Mouse (Mus musculus): ENCODE measurements around the gene Col27a1.

Gene Col27a1

GRCm38 (mm10) chr4:63213907-63214621 lies at the start of gene Col27a1:
Gene Col27a1 (plus strand): TSS chr4:63214004.
- DNase-seq (ENCODE audit: low spot score): no peak

DNA sequence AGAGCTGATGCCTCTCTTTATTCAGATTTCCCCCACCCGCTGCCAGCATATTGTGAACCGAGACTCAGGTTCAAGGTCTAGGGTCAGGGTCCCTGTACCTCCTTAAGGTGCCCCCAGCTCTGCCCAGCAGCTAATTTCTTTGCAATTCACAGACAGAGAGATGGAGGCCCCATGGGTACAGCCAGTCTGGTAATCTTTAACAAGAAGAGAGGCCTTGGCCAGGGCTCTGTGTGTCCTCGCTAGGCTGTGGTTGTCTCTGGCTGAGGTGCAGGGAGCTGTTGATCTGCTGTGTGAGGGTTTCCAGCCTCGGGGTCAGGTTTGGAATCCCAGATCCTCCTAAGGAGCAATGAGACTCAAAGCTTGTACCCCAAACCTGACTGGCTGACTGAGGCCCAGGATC lies 48.2 kb upstream of the Col27a1 start:
- DNase-seq (ENCODE audit: low spot score): no peak

GRCm38 (mm10) chr4:63166323-63166722 lies 47.5 kb upstream of the Col27a1 start:
- no peak for DNase-seq (ENCODE audit: low spot score)

- no peak for DNase-seq (ENCODE audit: low spot score)
Measured at GRCm38 (mm10) chr4:63170061-63170460, 43.7 kb upstream of the Col27a1 start.

DNA sequence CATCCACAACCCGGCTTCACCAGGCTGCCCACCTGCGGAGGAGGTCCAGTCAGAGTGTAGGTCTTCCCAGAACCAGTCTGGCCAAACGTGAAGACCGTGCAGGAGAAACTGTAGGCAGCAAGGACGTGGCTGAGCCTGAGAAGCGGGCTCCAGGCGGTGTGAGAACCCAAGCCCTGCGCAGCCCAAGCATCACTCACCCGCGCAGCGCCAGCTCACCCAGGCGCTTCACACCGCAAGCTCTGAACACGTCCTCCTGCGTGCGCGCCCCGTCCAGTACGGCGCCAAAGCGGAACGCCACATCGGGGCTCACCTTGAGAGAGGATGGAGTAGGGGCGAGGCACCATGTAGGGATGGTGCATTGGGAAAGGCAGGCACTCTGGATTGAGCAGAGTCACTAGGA lies 42.7 kb upstream of the Col27a1 start:
- DNase-seq (ENCODE audit: low spot score): no peak

DNA sequence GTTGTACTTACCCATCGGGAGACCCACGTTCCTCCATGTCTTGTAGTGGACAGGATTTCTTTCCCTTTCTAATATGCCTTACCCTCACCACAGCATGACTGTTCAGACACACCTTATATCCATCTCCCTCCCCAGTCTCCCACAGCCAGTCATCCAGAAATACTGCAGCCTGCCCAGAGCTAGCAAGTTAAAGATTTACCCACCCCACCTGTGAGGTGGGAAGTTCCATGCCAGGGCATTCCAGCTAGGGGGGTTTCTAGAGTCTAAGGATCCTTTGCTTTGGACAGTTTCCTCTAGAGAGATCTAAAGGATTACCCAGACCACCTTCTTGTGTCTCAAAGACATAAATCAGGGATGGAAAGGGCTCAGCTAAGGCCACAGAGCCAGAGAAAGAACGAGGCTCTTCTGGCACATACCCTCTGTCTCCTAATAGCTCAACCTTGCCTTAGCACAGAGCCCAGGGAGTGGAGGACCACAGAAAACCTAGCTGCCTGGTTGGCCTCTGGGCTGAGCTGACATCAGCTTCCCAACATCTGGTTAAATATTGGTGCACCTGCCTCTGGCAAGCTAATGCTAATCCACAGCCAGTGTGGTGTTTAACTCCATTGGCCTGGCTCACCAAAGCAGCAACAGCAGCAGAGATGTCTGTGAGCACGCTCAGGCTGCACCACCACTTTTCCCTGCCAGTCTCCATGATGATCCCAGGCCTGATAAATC lies 41.7 kb upstream of the Col27a1 start, which contains the start of gene Kif12:
Gene Kif12 (minus strand): TSS at position 163 of the 717 bp plus-strand sequence.
- DNase-seq (ENCODE audit: low spot score): no peak

DNA sequence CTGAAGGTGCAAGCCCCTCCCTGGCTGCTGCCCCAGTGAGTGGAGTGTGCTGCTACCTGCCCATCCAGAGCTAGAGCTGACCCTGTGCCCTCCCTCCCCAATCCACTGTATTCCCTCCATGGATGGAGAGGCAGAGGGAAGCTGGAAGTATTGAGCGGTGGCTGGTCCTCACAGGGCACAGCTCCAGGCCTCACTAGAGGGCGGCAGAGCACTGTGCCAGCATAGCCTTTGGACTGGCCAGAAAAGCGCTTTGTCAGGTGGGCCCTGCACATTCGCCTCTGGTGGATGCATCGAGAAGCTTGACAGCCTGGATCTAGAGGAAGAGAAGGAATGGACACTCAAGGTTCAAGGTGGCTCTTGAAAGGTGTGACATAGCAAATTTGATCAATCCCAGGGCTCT lies 32.2 kb upstream of the Col27a1 start:
- DNase-seq (ENCODE audit: low spot score): no peak

DNA sequence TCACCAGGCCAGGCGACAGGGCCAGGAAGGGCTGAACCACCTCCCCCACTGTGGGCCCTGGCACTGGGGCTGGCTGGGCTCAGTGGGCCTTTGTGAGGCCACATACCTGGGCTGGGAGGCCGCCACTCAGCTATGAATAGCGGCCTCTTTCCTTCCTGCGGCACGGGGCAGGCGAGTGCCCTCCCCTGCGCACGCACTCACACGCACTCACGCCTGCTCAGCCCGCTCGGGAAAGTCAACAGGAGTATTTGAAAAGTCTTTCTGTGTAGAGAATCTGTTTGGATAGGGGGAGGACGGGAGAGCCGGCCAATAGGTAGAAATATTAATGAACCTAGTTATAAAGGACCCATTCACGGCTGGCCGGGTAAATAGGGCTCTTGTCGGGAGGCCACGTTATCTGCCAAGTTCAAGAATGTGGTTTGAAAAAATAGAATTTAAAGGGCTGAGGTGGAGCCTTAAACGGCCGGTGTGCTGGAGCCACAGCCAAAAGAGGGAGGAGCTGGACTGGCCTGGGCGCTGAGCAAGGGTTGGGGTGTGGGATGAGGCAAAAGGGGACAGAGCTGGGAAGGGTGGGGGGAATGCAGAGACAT lies 27.4 kb upstream of the Col27a1 start:
- DNase-seq (ENCODE audit: low spot score): no peak

DNA sequence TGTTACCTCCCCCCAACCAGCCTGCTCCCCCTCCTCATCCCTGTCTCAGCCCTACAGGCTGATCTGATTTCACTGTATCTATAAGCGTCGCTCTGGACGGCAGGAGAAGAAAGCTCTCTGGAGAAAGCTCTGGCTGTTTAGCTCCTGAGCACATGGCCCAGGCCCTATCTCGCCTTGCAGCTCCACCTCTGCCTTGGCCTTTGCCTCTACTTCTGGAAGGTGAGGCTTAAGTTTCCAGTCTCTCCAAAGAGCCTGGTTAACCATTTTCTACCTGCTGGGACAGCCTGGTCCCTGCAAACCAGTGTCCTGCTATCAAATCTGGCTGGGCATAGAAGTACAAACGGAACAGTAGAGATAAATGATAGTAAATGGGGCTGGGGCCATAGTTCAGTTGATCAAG lies 22.2 kb upstream of the Col27a1 start:
- DNase-seq (ENCODE audit: low spot score): no peak

DNA sequence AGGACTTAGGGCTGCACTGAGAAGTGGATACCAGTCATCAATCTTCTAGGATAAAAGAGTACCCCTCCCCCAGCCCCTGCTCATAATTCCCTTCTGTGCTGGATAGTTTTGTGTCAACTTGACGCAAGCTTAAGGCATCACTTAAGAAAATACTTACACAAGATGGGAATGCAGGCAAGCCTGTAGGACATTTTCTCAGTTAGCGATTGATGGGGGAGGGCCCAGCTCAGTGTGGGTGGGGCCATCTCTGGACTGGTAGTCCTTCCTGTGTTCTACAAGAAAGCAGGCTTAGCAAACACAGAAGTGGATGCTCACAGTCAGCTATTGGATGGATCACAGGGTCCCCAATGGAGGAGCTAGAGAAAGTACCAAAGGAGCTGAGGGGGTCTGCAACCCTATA lies 19.4 kb upstream of the Col27a1 start:
- DNase-seq (ENCODE audit: low spot score): no peak

DNA sequence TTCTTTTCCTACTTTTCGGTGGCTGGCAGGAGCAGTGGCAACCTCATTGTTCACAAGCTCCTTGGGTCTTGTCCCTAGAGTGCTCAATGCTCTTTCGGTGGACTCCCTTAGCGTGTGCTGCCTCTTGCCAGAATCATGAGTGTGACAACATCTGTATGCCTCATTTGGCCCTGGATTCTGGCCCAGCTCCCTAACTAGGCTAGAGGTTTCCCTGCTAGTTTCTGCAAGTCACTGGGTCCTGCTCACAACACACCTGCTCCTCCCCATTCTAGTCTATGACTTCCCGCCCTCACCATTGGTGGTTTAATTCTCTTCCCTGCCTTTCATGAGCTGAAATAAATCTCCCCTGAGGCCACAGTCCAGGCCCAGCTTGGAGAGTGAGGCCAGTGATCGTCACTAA lies 14.4 kb upstream of the Col27a1 start:
- no peak for DNase-seq (ENCODE audit: low spot score)

GRCm38 (mm10) chr4:63203874-63204273 lies 9.9 kb upstream of the Col27a1 start:
- DNase-seq (ENCODE audit: low spot score): no peak

DNA sequence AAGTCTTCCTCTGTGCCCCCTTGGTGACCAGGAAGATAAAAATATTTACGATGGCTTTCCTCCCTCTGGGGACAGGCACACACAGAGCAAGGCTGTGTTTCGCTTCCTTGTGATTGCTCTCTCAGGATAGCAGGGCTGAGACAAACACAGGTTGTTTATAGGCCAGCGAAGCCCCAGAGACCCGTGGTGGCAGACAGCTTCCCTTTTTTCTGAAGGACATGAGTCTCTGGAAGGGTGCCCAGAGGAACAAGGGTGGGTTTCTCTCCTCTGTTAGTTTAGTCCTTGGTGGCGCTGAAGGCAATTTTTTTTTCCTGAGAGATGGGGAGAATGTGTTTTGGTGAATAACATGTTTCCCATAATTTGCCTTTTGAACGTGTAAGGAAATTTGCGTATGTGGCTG lies 8.2 kb upstream of the Col27a1 start:
- no peak for DNase-seq (ENCODE audit: low spot score)

GRCm38 (mm10) chr4:63215185-63215992 lies 1.6 kb downstream of the Col27a1 start:
- DNase-seq (ENCODE audit: low spot score): peak; percentile 77

DNA sequence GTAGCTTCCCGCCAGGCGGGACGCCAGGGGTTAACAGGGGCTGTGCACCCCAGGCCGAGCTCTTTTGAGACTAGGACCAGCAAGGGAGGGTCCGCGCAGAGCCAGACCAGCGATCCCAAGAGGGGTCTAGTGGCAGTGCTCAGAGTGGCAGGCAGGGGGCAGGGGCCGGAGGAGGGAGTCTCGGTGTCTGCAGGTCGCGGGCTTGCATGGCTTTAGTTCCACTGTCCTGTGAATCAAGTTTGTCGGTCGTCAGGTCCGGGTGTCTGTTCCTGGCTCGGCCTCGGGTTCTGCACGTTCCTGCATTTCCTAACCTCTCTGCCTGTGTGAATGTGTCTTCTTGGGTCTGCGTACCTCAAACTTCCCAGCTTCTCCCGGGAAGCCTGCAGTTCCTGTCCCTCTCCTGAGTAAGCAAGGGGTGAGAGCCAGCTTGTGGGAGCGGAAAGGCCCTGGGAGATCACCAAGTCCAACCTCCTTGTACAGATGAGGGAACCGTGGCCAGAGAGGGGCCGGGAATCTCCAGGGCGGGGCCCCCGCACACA lies 2.3 kb downstream of the Col27a1 start:
- peak; percentile 47 for DNase-seq (ENCODE audit: low spot score)

DNA sequence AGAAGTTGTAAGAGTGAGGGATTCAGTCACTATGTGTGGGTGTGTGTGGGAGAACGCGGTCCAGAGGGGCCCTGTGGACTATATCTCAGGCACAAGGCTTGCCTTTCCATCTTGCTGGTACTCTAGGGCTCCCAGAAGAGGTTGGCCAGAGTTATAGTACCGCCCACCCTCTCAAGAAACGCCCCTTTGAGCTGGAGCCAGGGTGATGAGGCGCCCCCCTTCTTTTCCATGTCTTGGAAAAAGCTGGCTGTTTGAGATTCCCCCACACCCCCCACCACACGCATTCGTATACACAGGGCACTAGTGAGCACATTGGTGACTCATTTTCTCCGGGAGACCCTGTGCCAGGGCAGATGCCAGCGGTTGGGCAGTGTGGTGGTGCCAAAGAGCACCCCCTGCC lies 2.8 kb downstream of the Col27a1 start:
- no peak for DNase-seq (ENCODE audit: low spot score)

DNA sequence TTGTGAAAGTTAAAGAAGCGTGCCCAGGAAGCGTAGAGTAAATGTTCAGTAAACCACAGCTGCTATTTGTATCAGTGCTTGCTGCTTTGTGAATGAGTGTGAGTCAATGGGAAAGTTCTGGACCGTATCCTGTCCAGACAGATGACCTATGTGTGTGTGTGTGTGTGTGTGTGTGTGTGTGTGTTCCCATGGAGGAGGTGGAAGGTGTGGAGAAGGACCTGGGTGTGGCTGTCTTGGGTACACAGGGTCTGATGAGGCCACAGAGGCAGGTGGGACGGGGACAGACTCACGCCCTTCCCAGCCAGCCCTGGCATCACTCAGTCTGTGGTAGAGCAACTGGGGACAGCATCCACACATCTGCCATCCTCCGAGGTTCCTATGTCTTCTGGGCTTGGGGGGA lies 3.7 kb downstream of the Col27a1 start:
- DNase-seq (ENCODE audit: low spot score): no peak

DNA sequence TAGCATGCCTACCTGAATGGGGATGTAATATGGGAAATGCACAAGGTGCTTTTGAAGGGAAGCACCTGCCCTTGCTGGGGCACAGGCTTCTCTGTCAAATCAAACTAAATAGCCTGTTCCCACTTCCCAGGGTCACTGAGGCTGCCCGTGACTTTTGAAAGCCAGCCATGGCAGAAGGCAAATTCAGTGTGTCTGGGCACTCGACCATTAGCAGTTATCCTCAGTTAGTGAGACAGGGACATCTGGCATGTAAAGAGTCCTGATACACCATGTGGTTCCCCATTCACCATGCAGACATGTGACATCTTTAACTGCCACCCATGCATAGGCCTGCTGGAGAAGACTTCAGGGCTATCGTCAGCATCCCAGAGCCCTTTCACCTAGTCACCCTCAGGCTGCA lies 5.3 kb downstream of the Col27a1 start:
- no peak for DNase-seq (ENCODE audit: low spot score)

GRCm38 (mm10) chr4:63219635-63220034 lies 5.8 kb downstream of the Col27a1 start:
- DNase-seq (ENCODE audit: low spot score): no peak

GRCm38 (mm10) chr4:63221096-63221958 lies 7.5 kb downstream of the Col27a1 start:
- no peak for DNase-seq (ENCODE audit: low spot score)

- DNase-seq (ENCODE audit: low spot score): no peak
Measured at GRCm38 (mm10) chr4:63222246-63222645, 8.4 kb downstream of the Col27a1 start.
